Mouse (Mus musculus) lung, postnatal 0 days (tissue): ENCODE measurements at regions not wholly inside any gene's neighbourhood (a gene's known extent, or its start where the extent isn't known, plus 50 kb on each side); places are given as distances from the start of the nearest gene placed in this dataset.

Source experiments
- CTCF ChIP-seq: IDR thresholded peaks from 2 replicates; pipeline ENCODE4 v1.5.1; 2016; ENCODE audit warnings: antibody characterized with exemption, mild to moderate bottlenecking
- EP300 ChIP-seq: IDR thresholded peaks from 2 replicates; pipeline ENCODE4 v1.6.1; 2016; ENCODE audit warnings: antibody characterized with exemption, mild to moderate bottlenecking, control low read depth

- TF ChIP-seq CTCF (no peak), EP300 (no peak)
Observed at GRCm38 (mm10) chr11:111558302-111559140, 492.6 kb downstream of the Kcnj2 start.
